Mouse (Mus musculus): ENCODE data around the gene Spint5. TPM values are rescaled to one million over a fixed set of nuclear protein-coding genes. Genes with fewer than 3 reads are reported as not detected.

Spint5 gene
- polyA plus RNA-seq, 1 experiment from 2014 or later: not detected

- Histone ChIP-seq H3K36me3 (peaks cover 17% of the 10 kb centered on the region; the same call in 1 of the 2 replicates), H3K9ac (replicated peaks) (peak overlapping the region; percentile 90; the same call in 1 of the 2 replicates), H3K27me3 (no peaks in the 10 kb centered on the region), H3K4me2 (replicated peaks) (peak overlapping the region; percentile 80), H3K27ac (replicated peaks) (no peak overlapping the region), H3K4me3 (peak overlapping the region; percentile 86), H3K4me1 (peaks cover 34% of the 10 kb centered on the region), H3K9me3 (no peaks in the 10 kb centered on the region)
- 77% methylated on average over 13 of the region's 13 CpGs for WGBS
- peak; percentile 7; the same call in 1 of the 2 replicates for ATAC-seq (replicated peaks)
These were observed 29.9 kb downstream of the Spint5 start for GRCm38 (mm10) chr2:164744987-164745386.

GRCm38 (mm10) chr2:164745843-164746479 is 30.9 kb downstream of the Spint5 start, which contains the start of the genes Wfdc3 and Dnttip1:
TSS of gene Wfdc3 (minus strand) at chr2:164745931.
TSS of gene Dnttip1 (plus strand) at chr2:164745983.
- Histone ChIP-seq H3K36me3 (peaks cover 21% of the 10 kb centered on the region; the same call in 1 of the 2 replicates), H3K27me3 (no peaks in the 10 kb centered on the region), H3K4me2 (replicated peaks) (peak within 1 kb of the TSS; percentile 80), H3K4me3 (peak within 1 kb of the TSS; percentile 86), H3K4me1 (peaks cover 34% of the 10 kb centered on the region), H3K27ac (replicated peaks) (peak within 1 kb of the TSS; percentile 71), H3K9me3 (no peaks in the 10 kb centered on the region), H3K9ac (replicated peaks) (peak within 1 kb of the TSS; percentile 90)
- ATAC-seq (replicated peaks): peak; percentile 90
- WGBS: 2% methylated on average over 66 of the region's 70 CpGs

GRCm38 (mm10) chr2:164746693-164747092 is 31.6 kb downstream of the Spint5 start:
- peak overlapping the region; percentile 80 for H3K4me2 ChIP-seq (replicated peaks)
- peaks cover 28% of the 10 kb centered on the region; the same call in 1 of the 2 replicates for H3K36me3 ChIP-seq
- H3K4me1 ChIP-seq: peaks cover 34% of the 10 kb centered on the region
- H3K9me3 ChIP-seq: no peaks in the 10 kb centered on the region
- ATAC-seq (replicated peaks): no peak
- no peak overlapping the region for H3K27ac ChIP-seq (replicated peaks)
- peak overlapping the region; percentile 90 for H3K9ac ChIP-seq (replicated peaks)
- peak overlapping the region; percentile 86 for H3K4me3 ChIP-seq
- H3K27me3 ChIP-seq: no peaks in the 10 kb centered on the region
- WGBS: 60% methylated on average over 8 of the region's 8 CpGs

GRCm38 (mm10) chr2:164748191-164748590 is 33.1 kb downstream of the Spint5 start:
- peaks cover 34% of the 10 kb centered on the region for H3K4me1 ChIP-seq
- no peak overlapping the region for H3K9ac ChIP-seq (replicated peaks)
- peaks cover 42% of the 10 kb centered on the region; the same call in 1 of the 2 replicates for H3K36me3 ChIP-seq
- WGBS: 88% methylated on average over 4 of the region's 4 CpGs
- H3K4me3 ChIP-seq: no peak overlapping the region
- H3K4me2 ChIP-seq (replicated peaks): no peak overlapping the region
- no peak for ATAC-seq (replicated peaks)
- no peaks in the 10 kb centered on the region for H3K27me3 ChIP-seq
- H3K27ac ChIP-seq (replicated peaks): no peak overlapping the region
- no peaks in the 10 kb centered on the region for H3K9me3 ChIP-seq

GRCm38 (mm10) chr2:164748991-164749390 is 33.9 kb downstream of the Spint5 start:
- Histone ChIP-seq H3K36me3 (peaks cover 45% of the 10 kb centered on the region; the same call in 1 of the 2 replicates), H3K27ac (replicated peaks) (no peak overlapping the region), H3K4me2 (replicated peaks) (no peak overlapping the region), H3K4me1 (peaks cover 34% of the 10 kb centered on the region), H3K9ac (replicated peaks) (no peak overlapping the region), H3K9me3 (no peaks in the 10 kb centered on the region), H3K4me3 (no peak overlapping the region), H3K27me3 (no peaks in the 10 kb centered on the region)
- ATAC-seq (replicated peaks): no peak
- 91% methylated on average over 6 of the region's 6 CpGs for WGBS

- H3K9ac ChIP-seq (replicated peaks): no peak overlapping the region
- H3K9me3 ChIP-seq: no peaks in the 10 kb centered on the region
- peaks cover 78% of the 10 kb centered on the region for H3K36me3 ChIP-seq
- no peak for ATAC-seq (replicated peaks)
- no peak overlapping the region for H3K4me2 ChIP-seq (replicated peaks)
- peaks cover 14% of the 10 kb centered on the region for H3K4me1 ChIP-seq
- H3K27ac ChIP-seq (replicated peaks): no peak overlapping the region
- H3K27me3 ChIP-seq: no peaks in the 10 kb centered on the region
- H3K4me3 ChIP-seq: no peak overlapping the region
- 87% methylated on average over 2 of the region's 2 CpGs for WGBS
These were observed 37.3 kb downstream of the Spint5 start for GRCm38 (mm10) chr2:164752454-164752853.

GRCm38 (mm10) chr2:164754105-164754504 is 39.0 kb downstream of the Spint5 start:
- H3K36me3 ChIP-seq: peaks cover 76% of the 10 kb centered on the region
- H3K4me3 ChIP-seq: no peak overlapping the region
- no peaks in the 10 kb centered on the region for H3K9me3 ChIP-seq
- no peak overlapping the region for H3K9ac ChIP-seq (replicated peaks)
- no peak for ATAC-seq (replicated peaks)
- H3K4me1 ChIP-seq: no peaks in the 10 kb centered on the region
- no peak overlapping the region for H3K27ac ChIP-seq (replicated peaks)
- H3K4me2 ChIP-seq (replicated peaks): no peak overlapping the region
- no peaks in the 10 kb centered on the region for H3K27me3 ChIP-seq
- 90% methylated on average over 11 of the region's 11 CpGs for WGBS

- WGBS: 90% methylated on average over 2 of the region's 2 CpGs
- Histone ChIP-seq H3K36me3 (peaks cover 83% of the 10 kb centered on the region), H3K9me3 (no peaks in the 10 kb centered on the region), H3K27ac (replicated peaks) (no peak overlapping the region), H3K4me2 (replicated peaks) (no peak overlapping the region), H3K9ac (replicated peaks) (no peak overlapping the region), H3K4me1 (no peaks in the 10 kb centered on the region), H3K4me3 (no peak overlapping the region), H3K27me3 (no peaks in the 10 kb centered on the region)
- ATAC-seq (replicated peaks): no peak
These were observed 39.7 kb downstream of the Spint5 start for GRCm38 (mm10) chr2:164754800-164755199.

- no peaks in the 10 kb centered on the region for H3K9me3 ChIP-seq
- ATAC-seq (replicated peaks): no peak
- H3K4me1 ChIP-seq: no peaks in the 10 kb centered on the region
- WGBS: 93% methylated on average over 11 of the region's 11 CpGs
- H3K4me2 ChIP-seq (replicated peaks): no peak overlapping the region
- no peak overlapping the region for H3K27ac ChIP-seq (replicated peaks)
- H3K27me3 ChIP-seq: no peaks in the 10 kb centered on the region
- no peak overlapping the region for H3K9ac ChIP-seq (replicated peaks)
- H3K4me3 ChIP-seq: no peak overlapping the region
- peaks cover 93% of the 10 kb centered on the region for H3K36me3 ChIP-seq
These were observed 42.7 kb downstream of the Spint5 start for GRCm38 (mm10) chr2:164757841-164758240.

GRCm38 (mm10) chr2:164758692-164759091 is 43.6 kb downstream of the Spint5 start:
- ATAC-seq (replicated peaks): no peak
- 81% methylated on average over 1 of the region's 1 CpGs for WGBS

GRCm38 (mm10) chr2:164760059-164760833 is 45.1 kb downstream of the Spint5 start:
- Histone ChIP-seq H3K4me1 (no peaks in the 10 kb centered on the region), H3K4me3 (no peak overlapping the region), H3K27me3 (no peaks in the 10 kb centered on the region), H3K9ac (replicated peaks) (no peak overlapping the region), H3K9me3 (no peaks in the 10 kb centered on the region), H3K27ac (replicated peaks) (no peak overlapping the region), H3K36me3 (peaks cover 89% of the 10 kb centered on the region), H3K4me2 (replicated peaks) (no peak overlapping the region)
- 87% methylated on average over 4 of the region's 4 CpGs for WGBS
- no peak for ATAC-seq (replicated peaks)

More at GRCm38 (mm10) chr2:164758692-164759091, 43.6 kb downstream of the Spint5 start:
- Histone ChIP-seq H3K4me1 (no peaks in the 10 kb centered on the region), H3K27ac (replicated peaks) (no peak overlapping the region), H3K9ac (replicated peaks) (no peak overlapping the region), H3K9me3 (no peaks in the 10 kb centered on the region), H3K4me2 (replicated peaks) (no peak overlapping the region), H3K4me3 (no peak overlapping the region), H3K27me3 (no peaks in the 10 kb centered on the region), H3K36me3 (peaks cover 96% of the 10 kb centered on the region)

- no peaks in the 10 kb centered on the region for H3K4me1 ChIP-seq
- 92% methylated on average over 2 of the region's 2 CpGs for WGBS
These were observed 46.4 kb downstream of the Spint5 start for GRCm38 (mm10) chr2:164761502-164761901.

More at GRCm38 (mm10) chr2:164761502-164761901, 46.4 kb downstream of the Spint5 start:
- Histone ChIP-seq H3K9me3 (no peaks in the 10 kb centered on the region), H3K9ac (replicated peaks) (no peak overlapping the region), H3K27ac (replicated peaks) (no peak overlapping the region), H3K4me3 (no peak overlapping the region), H3K4me2 (replicated peaks) (no peak overlapping the region), H3K36me3 (peaks cover 89% of the 10 kb centered on the region), H3K27me3 (no peaks in the 10 kb centered on the region)
- ATAC-seq (replicated peaks): no peak

Data from forebrain, embryonic 15.5 days (tissue).